Mouse (Mus musculus): ENCODE measurements at regions not wholly inside any gene's neighbourhood (a gene's known extent, or its start where the extent isn't known, plus 50 kb on each side); places are given as distances from the start of the nearest gene placed in this dataset.

DNA sequence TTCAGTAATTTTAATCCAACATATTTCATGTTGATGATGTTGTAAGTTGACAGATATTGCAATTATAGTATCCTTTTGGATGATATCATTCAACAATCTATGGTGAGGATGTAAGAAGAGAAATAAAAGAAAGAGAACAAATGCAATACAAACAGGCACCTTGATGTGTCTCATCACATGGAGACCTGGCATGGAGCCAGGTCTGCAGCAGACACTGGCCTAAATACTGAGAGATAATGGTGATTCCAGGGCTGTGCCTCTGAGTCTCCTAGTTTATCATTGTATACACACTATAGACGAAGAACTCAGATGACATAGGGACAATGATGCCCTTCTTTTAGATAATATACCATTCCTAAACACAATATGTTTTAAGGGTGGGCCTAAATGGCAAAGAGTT, 1068.5 kb upstream of the Klhl29 start:
- peak; percentile 61 for DNase-seq

DNA sequence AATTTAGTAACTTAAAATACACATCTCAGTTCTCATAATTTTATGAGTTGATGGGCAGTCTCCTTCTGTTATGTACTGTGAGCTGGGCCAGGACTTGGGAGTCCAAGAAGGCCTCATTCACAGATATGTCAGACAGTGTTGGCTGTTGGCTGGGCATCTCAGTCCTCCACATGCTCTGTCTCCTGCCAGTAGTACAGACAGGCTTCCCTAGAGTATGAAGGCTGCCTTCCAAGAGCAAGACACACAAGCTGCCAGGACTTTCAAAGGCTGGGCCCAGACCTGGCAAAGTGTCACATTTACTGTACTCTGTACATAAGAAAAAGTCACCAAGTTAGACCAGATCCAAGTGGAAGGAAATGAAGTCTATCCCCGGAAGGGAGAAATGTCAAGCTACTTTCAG, 1042.3 kb upstream of the Klhl29 start:
- DNase-seq = no peak

DNA sequence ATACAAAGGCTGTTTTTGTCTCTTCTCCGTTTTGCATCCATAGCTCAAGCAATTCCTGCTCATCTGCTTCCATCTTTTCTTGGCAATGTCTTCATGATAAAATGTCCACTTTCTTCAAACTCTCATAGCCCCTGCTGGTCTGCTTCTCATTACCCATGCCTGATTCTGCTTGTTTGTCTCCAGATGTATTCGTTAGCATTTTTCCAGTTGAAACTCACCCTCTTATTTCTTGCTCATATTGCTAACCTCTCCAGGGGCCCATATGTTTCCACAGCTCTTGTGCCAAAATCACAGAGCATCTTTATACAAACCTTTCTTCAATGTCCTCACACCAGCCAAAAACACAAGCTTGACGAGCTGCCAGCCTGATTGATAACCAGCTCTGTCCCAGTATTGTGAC, 1025.1 kb upstream of the Klhl29 start:
- no peak for DNase-seq

DNA sequence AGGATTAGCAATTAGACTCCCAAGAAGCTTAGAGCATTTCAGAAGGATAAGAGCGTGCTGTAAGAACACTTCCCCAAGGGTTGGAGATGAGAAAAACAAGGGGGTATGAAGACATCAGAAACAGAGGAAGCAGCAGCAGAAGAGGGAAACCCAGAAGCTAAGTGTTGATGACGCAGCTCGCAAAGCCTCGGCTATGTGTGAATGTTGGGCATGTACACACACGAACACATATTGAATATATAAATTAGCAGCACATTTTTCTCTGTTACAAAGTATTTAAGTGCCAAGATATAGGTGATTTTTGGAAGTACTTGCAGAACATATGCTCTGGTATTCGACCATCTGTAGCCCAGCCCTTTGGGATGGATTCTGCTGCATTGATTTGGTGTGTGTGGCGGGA, 1006.4 kb upstream of the Klhl29 start:
- DNase-seq = no peak

DNA sequence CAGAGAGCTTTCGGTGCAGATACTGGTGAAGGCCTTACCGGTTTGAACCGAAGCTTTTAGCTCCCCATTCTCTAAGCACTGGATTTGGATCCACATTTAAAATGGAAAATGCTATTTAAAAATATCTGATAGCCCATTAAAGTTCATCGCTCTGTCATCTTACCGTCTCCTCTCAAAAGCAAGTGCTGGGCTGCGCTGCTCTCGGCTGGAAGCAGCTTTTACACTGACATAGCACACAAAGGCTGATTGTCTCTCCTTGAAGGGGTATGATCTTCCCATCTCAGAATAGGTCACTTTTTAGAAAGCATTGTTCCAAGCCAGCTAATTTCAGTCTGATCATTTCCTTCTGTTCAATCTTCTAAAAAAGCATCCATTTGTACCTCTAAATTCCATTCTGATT, 992.1 kb upstream of the Klhl29 start:
- no peak for DNase-seq
